Mouse (Mus musculus): ENCODE data around the gene Cdc25b. TPM values are rescaled to one million over a fixed set of nuclear protein-coding genes. Genes with fewer than 3 reads are reported as not detected.

Cdc25b gene
- polyA plus RNA-seq, 2 experiments = 52.1 to 76.4 TPM

DNA sequence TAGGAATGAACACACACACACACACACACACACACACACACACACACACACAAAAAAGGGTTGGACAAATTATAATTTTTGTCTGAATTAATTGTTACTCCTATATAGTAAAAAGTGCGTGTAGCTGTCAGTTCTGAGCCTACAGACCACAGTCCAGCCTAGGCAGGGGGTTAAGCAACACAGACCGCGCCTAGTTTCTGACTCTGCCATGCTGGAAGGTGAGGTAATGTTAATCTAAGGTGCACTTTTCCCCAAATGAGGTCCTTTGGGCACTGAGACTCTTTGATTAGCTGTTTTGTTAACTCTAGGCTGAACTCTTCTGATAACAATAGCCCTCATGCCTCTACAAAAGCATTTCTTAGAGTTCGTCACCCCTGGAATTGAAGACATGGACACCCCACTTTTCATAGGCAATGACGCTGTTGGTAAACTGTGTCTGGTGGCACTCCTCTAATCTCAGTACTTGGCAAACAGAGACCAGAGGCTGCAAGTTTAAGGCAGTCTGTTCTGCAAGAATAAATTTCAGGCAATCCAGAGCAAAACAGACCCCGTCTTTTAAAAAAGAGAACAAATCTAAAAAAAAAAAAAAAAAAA is 17.2 kb downstream of the Cdc25b start:
- DNase-seq (ENCODE audit: low spot score) (no peak), ATAC-seq (ENCODE audit: low FRiP score, low read depth) (no peak)
- no peak for TF ChIP-seq POLR2A (IDR thresholded peaks at IDR 0.05; ENCODE audit: borderline replicate concordance, extremely low read depth, insufficient read depth, insufficient read length)
- Histone ChIP-seq H3K27me3 (ENCODE audit: control insufficient read depth, insufficient read depth, low read length) (no peaks in the 10 kb centered on the region), H3K27ac (replicated peaks; ENCODE audit: low read depth, low read length) (peak overlapping the region; percentile 85), H3K9me3 (ENCODE audit: control insufficient read depth, low read length) (no peaks in the 10 kb centered on the region), H3K36me3 (ENCODE audit: control insufficient read depth, insufficient read depth, low read length) (peaks cover 12% of the 10 kb centered on the region), H3K9ac (ENCODE audit: low read depth, low read length, severe bottlenecking) (no peak overlapping the region), H3K4me2 (replicated peaks; ENCODE audit: low read depth, low read length, severe bottlenecking) (no peak overlapping the region), H3K4me1 (ENCODE audit: control insufficient read depth, insufficient read depth, low read length) (peaks cover 11% of the 10 kb centered on the region), H3K4me3 (replicated peaks; ENCODE audit: low read length) (no peak overlapping the region)
- WGBS = 74% methylated on average over 6 of the region's 6 CpGs

GRCm38 (mm10) chr2:131204410-131204981 is 17.7 kb downstream of the Cdc25b start:
- ATAC-seq (ENCODE audit: low FRiP score, low read depth) = peak; percentile 90
- WGBS = 20% methylated on average over 7 of the region's 7 CpGs
- peak overlapping the region; percentile 35 for H3K4me2 ChIP-seq (replicated peaks; ENCODE audit: low read depth, low read length, severe bottlenecking)

DNA sequence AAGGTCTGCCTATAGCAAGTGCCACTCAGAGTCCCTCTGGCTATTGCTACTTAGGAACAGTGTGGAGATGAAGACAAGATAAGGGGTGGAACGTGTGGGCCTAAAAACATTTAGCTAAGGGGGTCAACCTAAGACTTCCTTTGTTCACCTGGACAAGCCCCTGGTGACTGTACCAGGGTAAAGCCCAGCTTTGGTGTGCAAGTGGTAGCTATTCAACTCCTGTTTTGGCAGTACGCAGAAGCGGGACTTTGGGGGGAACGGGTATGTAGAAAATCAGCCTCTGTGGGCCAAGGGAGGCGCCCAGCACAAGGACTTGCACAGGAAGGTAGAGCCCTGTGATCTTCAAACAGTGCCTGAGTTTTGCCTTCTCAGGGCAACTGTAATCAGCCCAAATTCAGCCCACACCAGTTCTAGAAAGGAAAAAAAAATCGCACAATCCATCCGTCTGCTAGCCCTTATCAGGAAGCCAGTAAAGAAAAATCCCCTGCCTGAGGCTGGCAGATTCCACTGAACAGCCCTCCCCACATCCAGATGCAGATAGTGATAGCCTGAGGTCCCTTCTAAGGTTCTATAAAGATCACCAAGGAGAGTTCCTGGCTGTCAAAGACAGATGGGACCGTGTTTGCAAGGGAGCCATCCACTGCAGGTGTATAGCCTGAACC is 18.9 kb downstream of the Cdc25b start:
- ATAC-seq (ENCODE audit: low FRiP score, low read depth) = no peak
- Histone ChIP-seq H3K36me3 (ENCODE audit: control insufficient read depth, insufficient read depth, low read length) (no peaks in the 10 kb centered on the region), H3K4me3 (replicated peaks; ENCODE audit: low read length) (no peak overlapping the region), H3K9me3 (ENCODE audit: control insufficient read depth, low read length) (no peaks in the 10 kb centered on the region), H3K4me2 (replicated peaks; ENCODE audit: low read depth, low read length, severe bottlenecking) (no peak overlapping the region), H3K27me3 (ENCODE audit: control insufficient read depth, insufficient read depth, low read length) (no peaks in the 10 kb centered on the region), H3K27ac (replicated peaks; ENCODE audit: low read depth, low read length) (no peak overlapping the region), H3K4me1 (ENCODE audit: control insufficient read depth, insufficient read depth, low read length) (peaks cover 11% of the 10 kb centered on the region), H3K9ac (ENCODE audit: low read depth, low read length, severe bottlenecking) (no peak overlapping the region)
- no peak for DNase-seq (ENCODE audit: low spot score)
- WGBS = 82% methylated on average over 8 of the region's 8 CpGs
- no peak for TF ChIP-seq POLR2A (IDR thresholded peaks at IDR 0.05; ENCODE audit: borderline replicate concordance, extremely low read depth, insufficient read depth, insufficient read length)

More at GRCm38 (mm10) chr2:131204410-131204981, 17.7 kb downstream of the Cdc25b start:
- Histone ChIP-seq H3K9me3 (ENCODE audit: control insufficient read depth, low read length) (no peaks in the 10 kb centered on the region), H3K4me3 (replicated peaks; ENCODE audit: low read length) (no peak overlapping the region), H3K27ac (replicated peaks; ENCODE audit: low read depth, low read length) (peak overlapping the region; percentile 85), H3K27me3 (ENCODE audit: control insufficient read depth, insufficient read depth, low read length) (no peaks in the 10 kb centered on the region), H3K4me1 (ENCODE audit: control insufficient read depth, insufficient read depth, low read length) (peaks cover 11% of the 10 kb centered on the region), H3K36me3 (ENCODE audit: control insufficient read depth, insufficient read depth, low read length) (peaks cover 7% of the 10 kb centered on the region; the same call in 1 of the 2 replicates), H3K9ac (ENCODE audit: low read depth, low read length, severe bottlenecking) (peak overlapping the region; percentile 40; the same call in 1 of the 2 replicates)
- DNase-seq (ENCODE audit: low spot score) = peak; percentile 83
- TF ChIP-seq POLR2A (IDR thresholded peaks at IDR 0.05; ENCODE audit: borderline replicate concordance, extremely low read depth, insufficient read depth, insufficient read length) = no peak

GRCm38 (mm10) chr2:131206778-131207177 is 20.0 kb downstream of the Cdc25b start, which contains the start of gene Ap5s1:
Gene Ap5s1, plus strand, starts transcription at chr2:131207078.
- H3K36me3 ChIP-seq (ENCODE audit: control insufficient read depth, insufficient read depth, low read length) = no peaks in the 10 kb centered on the region
- no peaks in the 10 kb centered on the region for H3K9me3 ChIP-seq (ENCODE audit: control insufficient read depth, low read length)
- 77% methylated on average over 4 of the region's 4 CpGs for WGBS
- no peak for DNase-seq (ENCODE audit: low spot score)
- H3K27me3 ChIP-seq (ENCODE audit: control insufficient read depth, insufficient read depth, low read length) = no peaks in the 10 kb centered on the region
- no peak for ATAC-seq (ENCODE audit: low FRiP score, low read depth)
- no peak within 1 kb of the TSS for H3K9ac ChIP-seq (ENCODE audit: low read depth, low read length, severe bottlenecking)
- no peak for TF ChIP-seq POLR2A (IDR thresholded peaks at IDR 0.05; ENCODE audit: borderline replicate concordance, extremely low read depth, insufficient read depth, insufficient read length)
- no peak within 1 kb of the TSS for H3K27ac ChIP-seq (replicated peaks; ENCODE audit: low read depth, low read length)
- no peak within 1 kb of the TSS for H3K4me3 ChIP-seq (replicated peaks; ENCODE audit: low read length)
- H3K4me1 ChIP-seq (ENCODE audit: control insufficient read depth, insufficient read depth, low read length) = peaks cover 16% of the 10 kb centered on the region
- H3K4me2 ChIP-seq (replicated peaks; ENCODE audit: low read depth, low read length, severe bottlenecking) = no peak within 1 kb of the TSS

DNA sequence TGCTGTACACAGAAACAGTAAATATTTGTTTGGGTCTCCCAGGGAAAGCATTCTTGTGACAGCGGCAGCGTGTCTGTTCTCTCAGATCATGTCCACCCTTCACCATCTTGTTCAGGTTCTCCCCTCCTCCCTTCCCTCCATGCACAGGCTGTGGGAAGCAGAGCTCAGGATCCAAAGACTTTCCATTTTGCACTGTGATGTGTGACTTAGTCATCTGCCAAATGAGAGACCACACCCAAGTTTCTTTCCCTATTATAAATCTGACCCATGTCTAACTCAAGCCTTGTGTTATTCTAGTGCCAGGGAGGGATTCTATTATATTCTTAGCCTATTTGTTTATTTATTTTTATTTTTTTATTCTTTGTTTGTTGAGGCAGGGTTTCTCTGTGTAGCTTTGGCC is 21.6 kb downstream of the Cdc25b start:
- WGBS = 94% methylated on average over 2 of the region's 2 CpGs

More for the DNA sequence above, 21.6 kb downstream of the Cdc25b start:
- H3K36me3 ChIP-seq (ENCODE audit: control insufficient read depth, insufficient read depth, low read length) = peaks cover 5% of the 10 kb centered on the region; the same call in 1 of the 2 replicates
- H3K4me1 ChIP-seq (ENCODE audit: control insufficient read depth, insufficient read depth, low read length) = peaks cover 16% of the 10 kb centered on the region
- no peaks in the 10 kb centered on the region for H3K27me3 ChIP-seq (ENCODE audit: control insufficient read depth, insufficient read depth, low read length)
- TF ChIP-seq POLR2A (IDR thresholded peaks at IDR 0.05; ENCODE audit: borderline replicate concordance, extremely low read depth, insufficient read depth, insufficient read length) = no peak
- no peak overlapping the region for H3K4me3 ChIP-seq (replicated peaks; ENCODE audit: low read length)
- no peak overlapping the region for H3K9ac ChIP-seq (ENCODE audit: low read depth, low read length, severe bottlenecking)
- DNase-seq (ENCODE audit: low spot score) = no peak
- no peak overlapping the region for H3K4me2 ChIP-seq (replicated peaks; ENCODE audit: low read depth, low read length, severe bottlenecking)
- H3K9me3 ChIP-seq (ENCODE audit: control insufficient read depth, low read length) = no peaks in the 10 kb centered on the region
- ATAC-seq (ENCODE audit: low FRiP score, low read depth) = no peak
- no peak overlapping the region for H3K27ac ChIP-seq (replicated peaks; ENCODE audit: low read depth, low read length)

All from limb, embryonic 14.5 days (tissue).